Mouse (Mus musculus) hindbrain, embryonic 12.5 days (tissue): ENCODE measurements at regions not wholly inside any gene's neighbourhood (a gene's known extent, or its start where the extent isn't known, plus 50 kb on each side); places are given as distances from the start of the nearest gene placed in this dataset.

Source experiments
- ATAC-seq: fragments of 200-750 bp; cut with Nextera tagmentation; 2 replicates; pipeline ENCODE4 v1.8.0; 2017; ENCODE audit warnings: moderate TSS enrichment; ENCODE audit not compliant: low FRiP score
- H3K27ac ChIP-seq: fragments of 300-500 bp; sonication (generic); 2 replicates; pipeline ENCODE4 v1.5.1; 2016; ENCODE audit warnings: mild to moderate bottlenecking
- H3K27me3 ChIP-seq: fragments of 300-500 bp; sonication (generic); 2 replicates; pipeline ENCODE4 v1.6.1; 2016; ENCODE audit warnings: mild to moderate bottlenecking
- H3K36me3 ChIP-seq: fragments of 300-500 bp; sonication (generic); 2 replicates; pipeline ENCODE4 v1.6.1; 2016; ENCODE audit warnings: mild to moderate bottlenecking
- H3K4me1 ChIP-seq: fragments of 300-500 bp; sonication (generic); 2 replicates; pipeline ENCODE4 v1.6.1; 2016
- H3K4me2 ChIP-seq: fragments of 300-500 bp; sonication (generic); replicated peaks from 2 replicates; pipeline ENCODE4 v1.6.1; 2016; ENCODE audit warnings: mild to moderate bottlenecking
- H3K4me3 ChIP-seq: fragments of 300-500 bp; sonication (generic); 2 replicates; pipeline ENCODE4 v1.5.1; 2016; ENCODE audit warnings: mild to moderate bottlenecking
- H3K9ac ChIP-seq: fragments of 300-500 bp; sonication (generic); 2 replicates; pipeline ENCODE4 v1.6.1; 2016; ENCODE audit warnings: mild to moderate bottlenecking, moderate library complexity
- H3K9me3 ChIP-seq: fragments of 300-500 bp; sonication (generic); replicated peaks from 2 replicates; pipeline ENCODE4 v1.6.1; 2016; ENCODE audit warnings: mild to moderate bottlenecking
- WGBS: fragments of 180-500 bp; shearing (Covaris S2); methylation state at CpG from one replicate; pipeline ENCODE4 v1.1.7; 2016; 5-methylcytosine and 5-hydroxymethylcytosine counted together

- no peak; the same call in 1 of the 2 replicates for ATAC-seq
- H3K9ac ChIP-seq: no peak overlapping the region
Observed at GRCm38 (mm10) chr16:62054182-62054581, 732.4 kb downstream of the Nsun3 start.

GRCm38 (mm10) chr16:62038049-62038448 is 748.6 kb downstream of the Nsun3 start:
- H3K9me3 ChIP-seq: no peaks in the 10 kb centered on the region
- H3K27ac ChIP-seq: no peak overlapping the region
- WGBS: 79% methylated on average over 1 of the region's 1 CpGs
- ATAC-seq: no peak
- H3K4me2 ChIP-seq: no peak overlapping the region
- no peaks in the 10 kb centered on the region for H3K27me3 ChIP-seq
- no peak overlapping the region for H3K4me3 ChIP-seq
- no peaks in the 10 kb centered on the region for H3K36me3 ChIP-seq
- no peak overlapping the region for H3K9ac ChIP-seq
- H3K4me1 ChIP-seq: no peaks in the 10 kb centered on the region

More at GRCm38 (mm10) chr16:62054182-62054581, 732.4 kb downstream of the Nsun3 start:
- no peaks in the 10 kb centered on the region for H3K36me3 ChIP-seq
- H3K27me3 ChIP-seq: no peaks in the 10 kb centered on the region
- no peak overlapping the region for H3K27ac ChIP-seq
- H3K9me3 ChIP-seq: no peaks in the 10 kb centered on the region
- no peak overlapping the region for H3K4me2 ChIP-seq
- no peaks in the 10 kb centered on the region for H3K4me1 ChIP-seq
- H3K4me3 ChIP-seq: no peak overlapping the region

- Histone ChIP-seq H3K9me3 (no peaks in the 10 kb centered on the region), H3K27me3 (no peaks in the 10 kb centered on the region), H3K4me3 (no peak overlapping the region), H3K4me1 (peaks cover 5% of the 10 kb centered on the region), H3K4me2 (no peak overlapping the region), H3K36me3 (no peaks in the 10 kb centered on the region), H3K9ac (no peak overlapping the region), H3K27ac (peak overlapping the region; percentile 55)
- ATAC-seq: peak; percentile 92
- WGBS: 11% methylated on average over 1 of the region's 1 CpGs
Observed at GRCm38 (mm10) chr16:61990397-61991070, 796.1 kb downstream of the Nsun3 start.
